Comparison of ENCODE assay signal across 7 mouse cellular contexts in genomic region chr11:96408234-96409010, GRCm38 (mm10). TPM values are rescaled to one million over a fixed set of nuclear protein-coding genes. Genes with fewer than 3 reads are reported as not detected.
A peak's percentile ranks its signal among the peaks of the same experiment; 100 is the strongest.
DNase-seq lines count a peak whose midpoint lies in the region; ATAC-seq lines count a peak whose summit lies in the region.

No protein-coding gene starts in this region.

- peaks cover 4% of the 10 kb centered on the region; the same call in 1 of the 2 replicates for H3K27me3 ChIP-seq in embryonic facial prominence, embryonic 11.5 days (ENCODE audit: control insufficient read depth, insufficient read depth, low read length)
- no peaks in the 10 kb centered on the region for H3K27me3 ChIP-seq in intestine, embryonic 15.5 days (replicated peaks)
- no peaks in the 10 kb centered on the region for H3K27me3 ChIP-seq in neural tube, embryonic 15.5 days (replicated peaks)

- no peak overlapping the region for H3K27ac ChIP-seq in embryonic facial prominence, embryonic 11.5 days (replicated peaks; ENCODE audit: low read depth, low read length)
- H3K27ac ChIP-seq in intestine, embryonic 15.5 days = peak overlapping the region; percentile 73
- H3K27ac ChIP-seq in neural tube, embryonic 15.5 days (replicated peaks) = peak overlapping the region; percentile 75

- H3K4me2 ChIP-seq in embryonic facial prominence, embryonic 11.5 days (ENCODE audit: low read depth, low read length) = no peak overlapping the region
- H3K4me2 ChIP-seq in intestine, embryonic 15.5 days (replicated peaks) = peak overlapping the region; percentile 54
- peak overlapping the region; percentile 53 for H3K4me2 ChIP-seq in neural tube, embryonic 15.5 days

- H3K9ac ChIP-seq in embryonic facial prominence, embryonic 11.5 days (replicated peaks; ENCODE audit: low read length) = no peak overlapping the region
- H3K9ac ChIP-seq in intestine, embryonic 15.5 days = no peak overlapping the region
- H3K9ac ChIP-seq in neural tube, embryonic 15.5 days (replicated peaks) = no peak overlapping the region

- no peaks in the 10 kb centered on the region for H3K9me3 ChIP-seq in embryonic facial prominence, embryonic 11.5 days (replicated peaks; ENCODE audit: control insufficient read depth, low read length)
- no peaks in the 10 kb centered on the region for H3K9me3 ChIP-seq in intestine, embryonic 15.5 days
- no peaks in the 10 kb centered on the region for H3K9me3 ChIP-seq in neural tube, embryonic 15.5 days (replicated peaks)

- no peaks in the 10 kb centered on the region for H3K36me3 ChIP-seq in embryonic facial prominence, embryonic 11.5 days (replicated peaks; ENCODE audit: control insufficient read depth, insufficient read depth, low read depth, low read length)
- no peaks in the 10 kb centered on the region for H3K36me3 ChIP-seq in intestine, embryonic 15.5 days
- no peaks in the 10 kb centered on the region for H3K36me3 ChIP-seq in neural tube, embryonic 15.5 days

- H3K4me1 ChIP-seq in embryonic facial prominence, embryonic 11.5 days (ENCODE audit: control insufficient read depth, insufficient read depth, low read length) = peaks cover 3% of the 10 kb centered on the region; the same call in 1 of the 2 replicates
- H3K4me1 ChIP-seq in intestine, embryonic 15.5 days (replicated peaks) = peaks cover 40% of the 10 kb centered on the region
- H3K4me1 ChIP-seq in neural tube, embryonic 15.5 days = peaks cover 48% of the 10 kb centered on the region

- peak; percentile 37 to 60 for DNase-seq in kidney, postnatal 4 days
- no peak for DNase-seq in kidney, adult 18-20 months
- peak; percentile 45 for DNase-seq in embryonic facial prominence, embryonic 11.5 days (ENCODE audit: low spot score)
- DNase-seq in layer of hippocampus, adult 9-10 months (ENCODE audit: low spot score) = no peak

- 38% methylated on average over 14 of the region's 14 CpGs for WGBS in embryonic facial prominence, embryonic 11.5 days
- WGBS in intestine, embryonic 15.5 days = 28% methylated on average over 14 of the region's 14 CpGs
- WGBS in neural tube, embryonic 15.5 days = 32% methylated on average over 14 of the region's 14 CpGs

- no peak; the same call in 1 of the 2 replicates for ATAC-seq in embryonic facial prominence, embryonic 11.5 days (replicated peaks; ENCODE audit: insufficient number of reproducible peaks, low FRiP score, low TSS enrichment, low read depth)
- ATAC-seq in intestine, embryonic 15.5 days = peak; percentile 46; the same call in 1 of the 2 replicates
- no peak for ATAC-seq in neural tube, embryonic 15.5 days (ENCODE audit: low FRiP score)
- ATAC-seq in CD4-positive, CD25-positive, alpha-beta regulatory T cell, adult 4 months = no peak

- H3K4me3 ChIP-seq in embryonic facial prominence, embryonic 11.5 days (ENCODE audit: low read depth, low read length) = no peak overlapping the region
- no peak overlapping the region for H3K4me3 ChIP-seq in intestine, embryonic 15.5 days (replicated peaks)
- H3K4me3 ChIP-seq in neural tube, embryonic 15.5 days (replicated peaks) = no peak overlapping the region

RNA-seq across cellular contexts. Expression of gene Hoxb1, which starts 42.9 kb away (rescaled TPM):
- 0.26 and 0.97 TPM in 2 replicates for polyA plus RNA-seq in embryonic facial prominence, embryonic 11.5 days (2014; fragmentation: Nextera tagmentation; extraction: Ambion mirVana)
- 0.30 TPM in 1 of 2 replicates, not detected in the other for polyA plus RNA-seq in intestine, embryonic 15.5 days (2015; fragmentation: Nextera tagmentation; extraction: Ambion mirVana)
- polyA plus RNA-seq in neural tube, embryonic 15.5 days (2015; fragmentation: Nextera tagmentation; extraction: Ambion mirVana) = 0.38 and 0.65 TPM in 2 replicates
- polyA plus RNA-seq in CD4-positive, CD25-positive, alpha-beta regulatory T cell, adult 4 months (2017; shearing (Covaris generic)) = not detected

RNA-seq across cellular contexts. Expression of gene Skap1, which starts 56.0 kb away (rescaled TPM):
- 0.25 and 0.43 TPM in 2 replicates for polyA plus RNA-seq in embryonic facial prominence, embryonic 11.5 days (2014; fragmentation: Nextera tagmentation; extraction: Ambion mirVana)
- 0.94 and 1.0 TPM in 2 replicates for polyA plus RNA-seq in intestine, embryonic 15.5 days (2015; fragmentation: Nextera tagmentation; extraction: Ambion mirVana)
- polyA plus RNA-seq in neural tube, embryonic 15.5 days (2015; fragmentation: Nextera tagmentation; extraction: Ambion mirVana) = 7.9 and 24.2 TPM in 2 replicates
- polyA plus RNA-seq in CD4-positive, CD25-positive, alpha-beta regulatory T cell, adult 4 months (2017; shearing (Covaris generic)) = 100 to 1,000 TPM; 652 to 757 TPM

RNA-seq across cellular contexts. Expression of gene Hoxb2, which starts 58.1 kb away (rescaled TPM):
- 6.3 and 8.4 TPM in 2 replicates for polyA plus RNA-seq in embryonic facial prominence, embryonic 11.5 days (2014; fragmentation: Nextera tagmentation; extraction: Ambion mirVana)
- polyA plus RNA-seq in intestine, embryonic 15.5 days (2015; fragmentation: Nextera tagmentation; extraction: Ambion mirVana) = 17.7 and 19.8 TPM in 2 replicates
- polyA plus RNA-seq in neural tube, embryonic 15.5 days (2015; fragmentation: Nextera tagmentation; extraction: Ambion mirVana) = 33.7 and 42.3 TPM in 2 replicates
- polyA plus RNA-seq in CD4-positive, CD25-positive, alpha-beta regulatory T cell, adult 4 months (2017; shearing (Covaris generic)) = under 1 TPM in 1 of 2 experiments, not detected in 1; 0.09 TPM

Comparison
In these comparisons a context has a peak if more than half of its experiments do, and no peak if none do; other contexts are left out.
1. DNase-seq: peak in kidney, postnatal 4 days (2 of 2) and embryonic facial prominence, embryonic 11.5 days (single experiment); none in kidney, adult 18-20 months (single experiment) and layer of hippocampus, adult 9-10 months (single experiment).
2. RNA of gene Skap1, which starts 56.0 kb away (polyA plus RNA-seq): 652 to 757 TPM in CD4-positive, CD25-positive, alpha-beta regulatory T cell, adult 4 months; 7.9 to 24.2 TPM in neural tube, embryonic 15.5 days, 0.94 to 1.0 TPM in intestine, embryonic 15.5 days and 0.25 to 0.43 TPM in embryonic facial prominence, embryonic 11.5 days; every median in the first group is over 10 times any median in the second.